Mouse (Mus musculus): Measurements from ENCODE around the gene Magee2. TPM values are rescaled to one million over a fixed set of nuclear protein-coding genes. Genes with fewer than 3 reads are reported as not detected.
A peak's percentile ranks its signal among the peaks of the same experiment; 100 is the strongest.
"Not testable (repeated sequence)": the region's sequence is repeated elsewhere in the genome, so short reads cannot be mapped to it uniquely, and the experiment has no call there.

The Magee2 gene
- total RNA-seq (2021): 1 to 10 TPM; 5.9 TPM
- long read RNA-seq, experiment 1, transcript Magee2-201 (1 exons, 2,316 nt): major isoform, 9 of 9 reads
- long read RNA-seq, experiment 1, partial matches to known transcripts: 0 of 9 reads
- long read RNA-seq, experiment 1, other reads (novel, unspliced or antisense): 0 of 9 reads
- long read RNA-seq, experiment 2, transcript Magee2-201 (1 exons, 2,316 nt): major isoform, 6 of 6 reads
- long read RNA-seq, experiment 2, partial matches to known transcripts: 0 of 6 reads
- long read RNA-seq, experiment 2, other reads (novel, unspliced or antisense): 0 of 6 reads

DNA sequence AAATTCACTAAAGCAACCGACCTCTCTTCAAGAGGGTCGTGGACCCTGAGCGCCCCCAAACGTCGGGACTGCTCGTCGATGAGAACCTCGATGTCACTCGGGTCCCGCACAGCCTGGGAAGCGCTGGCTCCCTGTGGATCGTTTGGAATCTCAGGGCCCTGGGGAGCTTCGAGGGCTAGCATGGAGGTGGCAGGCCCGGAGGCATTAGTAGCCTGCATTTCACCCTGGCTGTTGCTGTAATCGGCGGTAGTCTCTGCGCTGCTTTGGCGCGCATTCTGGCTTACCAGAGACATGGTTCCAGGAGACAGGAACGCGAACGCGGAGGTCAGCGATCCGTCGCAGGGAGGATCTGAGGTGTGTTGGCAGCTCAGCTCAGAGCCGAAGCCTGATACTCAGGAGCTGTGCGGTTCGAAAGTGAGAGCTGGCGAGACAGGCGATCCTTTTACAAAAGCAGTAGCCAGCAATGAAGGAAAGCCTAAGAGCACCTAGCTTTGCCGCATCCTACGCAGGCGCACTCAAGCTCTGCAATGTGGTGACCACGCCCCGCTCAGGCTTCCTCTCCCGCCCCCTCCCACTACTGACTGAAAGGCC lies at the start of gene Magee2:
Gene Magee2 (minus strand): TSS at position 517 of the 591 bp plus-strand sequence.
- DNase-seq (ENCODE audit: low spot score in 2 of 2): peak; percentile 18 to 36

DNA sequence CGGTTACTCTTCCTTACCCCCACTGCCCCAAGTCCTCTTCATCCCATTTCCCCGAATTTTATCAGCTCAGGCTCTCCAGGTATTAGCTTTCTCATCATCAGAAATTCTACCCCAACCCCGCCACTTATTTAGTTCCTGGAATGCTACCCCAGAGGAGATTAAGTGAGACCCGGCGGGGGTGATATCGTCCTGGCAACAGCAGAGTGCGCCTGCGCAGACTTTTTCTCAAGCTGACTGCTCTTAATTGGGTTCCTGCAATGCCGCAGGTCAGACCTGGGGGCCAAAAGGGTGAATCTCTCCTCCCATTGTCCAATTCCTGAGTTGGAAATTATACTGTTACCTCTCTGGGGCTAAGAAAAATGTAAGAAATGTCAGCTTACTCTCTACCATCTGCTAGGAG lies 3.5 kb downstream of the Magee2 start:
- DNase-seq (ENCODE audit: low spot score in 2 of 2): no peak

DNA sequence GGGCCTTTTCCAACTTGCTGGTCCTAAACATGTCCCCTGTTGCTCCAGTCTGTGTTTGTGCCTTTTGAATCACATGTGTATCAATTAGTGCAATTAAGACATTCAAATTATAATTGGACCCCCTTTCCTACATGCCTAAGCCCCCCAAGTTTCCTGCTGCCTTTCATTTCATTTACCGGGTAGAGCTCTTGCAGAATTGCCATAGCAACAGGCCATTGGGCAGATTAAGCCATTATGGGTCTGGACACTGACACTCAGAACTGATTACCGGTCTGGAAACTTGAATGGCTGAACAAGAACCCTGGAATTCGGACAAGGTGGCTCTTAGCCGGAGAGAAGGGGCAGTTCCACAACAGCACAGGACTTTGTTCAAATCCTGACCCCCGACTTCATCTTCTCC lies 39.5 kb downstream of the Magee2 start:
- not testable (repeated sequence) for DNase-seq (ENCODE audit: low spot score in 2 of 2)

DNA sequence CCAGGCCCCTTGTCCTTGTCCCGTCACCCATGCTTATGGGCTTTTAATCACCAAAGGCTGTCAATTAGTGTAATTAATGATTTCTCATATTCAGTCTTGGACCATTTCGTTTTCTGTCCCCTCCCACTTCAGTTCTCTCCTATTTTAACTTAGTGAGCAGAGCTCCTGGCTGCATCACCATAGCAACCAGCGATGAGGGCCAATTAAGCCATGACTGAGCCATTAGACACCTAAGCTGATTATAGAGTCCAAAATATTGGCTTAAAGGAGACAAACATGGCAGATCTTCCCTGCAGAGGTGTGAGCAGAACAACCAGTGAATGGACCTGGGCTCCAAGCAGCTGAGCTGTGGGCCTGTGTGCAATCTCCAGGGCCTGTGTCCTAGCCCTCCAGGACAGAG lies 40.1 kb downstream of the Magee2 start:
- DNase-seq (ENCODE audit: low spot score in 2 of 2): not testable (repeated sequence)

DNA sequence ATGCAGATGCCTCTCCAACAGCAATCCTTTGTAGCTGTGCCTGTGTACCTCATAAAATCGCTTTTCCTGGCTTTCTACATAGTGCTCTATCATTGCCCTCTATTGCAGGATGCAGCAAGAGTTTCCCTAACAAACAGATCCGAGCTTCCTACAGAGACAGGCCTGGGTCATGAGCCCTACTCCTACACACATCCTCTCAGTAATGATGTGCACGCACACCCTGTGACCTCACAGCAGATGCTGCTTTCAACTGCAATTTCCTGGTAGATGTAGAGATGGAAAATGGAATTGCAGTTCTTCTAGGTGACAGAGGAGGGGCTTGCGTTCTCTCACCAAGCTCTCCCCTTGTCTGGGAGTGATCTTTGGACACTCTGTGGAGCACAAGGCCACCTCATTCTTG lies 43.4 kb downstream of the Magee2 start:
- not testable (repeated sequence) for DNase-seq (ENCODE audit: low spot score in 2 of 2)

Other genes with a start within 250 kb of the Magee2 start
- gene Zdhhc15, start 186.2 kb downstream of the Magee2 start, total RNA-seq (2021): 1 to 10 TPM; 6.0 to 6.2 TPM
- gene Pbdc1, start 222.5 kb upstream of the Magee2 start, total RNA-seq (2021): 10 to 100 TPM; 16.2 to 21.3 TPM

Measured in left cerebral cortex, adult 18-20 months (tissue).